Mouse (Mus musculus): ENCODE results near the gene Cd48. TPM values are rescaled to one million over a fixed set of nuclear protein-coding genes. Genes with fewer than 3 reads are reported as not detected.
"Not testable (repeated sequence)": the region's sequence is repeated elsewhere in the genome, so short reads cannot be mapped to it uniquely, and the experiment has no call there.

Gene Cd48
- 1 to 10 TPM in 1 of 2 experiments, under 1 TPM in 1; 0.75 to 1.1 TPM for total RNA-seq (2021)
- long read RNA-seq, experiment 1, partial matches to known transcripts, result 0 of 1 reads
- long read RNA-seq, experiment 1, other reads (novel, unspliced or antisense), result 0 of 1 reads
- long read RNA-seq, experiment 2, partial matches to known transcripts, result 1 of 1 reads
- long read RNA-seq, experiment 2, other reads (novel, unspliced or antisense), result 0 of 1 reads

DNA sequence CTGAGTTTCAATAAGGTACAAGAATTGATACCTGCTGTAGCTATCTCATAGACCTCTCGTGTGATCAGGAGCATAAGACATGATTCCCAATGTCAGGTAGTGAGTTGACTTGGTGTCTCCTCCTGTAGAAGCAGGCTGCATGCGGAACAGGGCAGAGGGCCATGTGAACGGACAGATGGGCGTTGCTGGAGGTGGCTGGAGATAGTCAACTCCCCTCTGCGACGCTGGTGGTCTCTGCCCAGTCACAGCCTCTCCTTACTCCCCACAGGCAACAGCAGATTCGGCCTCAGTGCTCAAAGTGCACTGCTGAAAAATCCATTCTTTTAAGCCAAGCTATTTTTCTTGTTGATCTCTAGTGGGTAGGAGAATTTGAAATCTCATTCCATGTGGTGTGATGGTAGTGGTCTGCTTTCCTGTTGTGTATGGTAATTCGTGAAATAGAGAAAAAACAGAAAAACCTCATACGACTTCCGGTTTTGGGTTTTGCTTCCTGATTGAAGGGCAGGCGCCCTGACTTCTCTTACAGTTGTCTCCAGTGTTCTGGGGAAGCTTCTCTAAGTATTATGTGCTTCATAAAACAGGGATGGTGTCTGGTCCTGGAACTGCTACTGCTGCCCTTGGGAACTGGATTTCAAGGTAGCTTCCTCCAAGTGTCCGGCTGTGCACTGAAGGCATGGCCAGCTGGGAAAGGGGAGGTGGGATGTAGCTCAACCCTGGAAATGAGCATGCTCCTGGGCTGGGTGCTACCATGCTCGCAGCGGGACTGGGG is at the start of gene Cd48:
Cd48 (plus strand) TSS at position 479 of the 769 bp plus-strand sequence.
- DNase-seq, result no peak

DNA sequence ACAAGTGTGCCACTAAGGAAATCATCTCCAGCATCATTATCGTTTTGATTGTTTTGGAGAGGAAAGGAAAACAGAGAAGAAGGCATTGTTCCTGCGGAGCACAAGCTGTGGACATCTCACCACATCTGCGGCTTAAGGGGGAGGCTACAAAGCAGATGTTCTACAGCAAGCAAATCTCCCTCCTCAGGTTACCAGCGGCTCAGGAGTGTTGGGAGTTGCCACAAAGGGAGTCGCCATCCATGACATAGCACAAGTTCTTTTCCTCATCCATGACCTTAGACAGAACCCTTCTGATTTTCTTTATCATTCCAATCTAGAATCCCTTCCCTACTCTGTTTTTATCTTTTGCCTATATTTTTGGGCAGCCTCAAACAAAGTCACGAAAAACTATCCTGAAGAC is 46.1 kb upstream of the Cd48 start:
- DNase-seq, result no peak
- intact Hi-C loops (cut with DNase I; ENCODE audit: low total_unique reads), result no loop called here

More for the DNA sequence above, at the start of gene Cd48:
- intact Hi-C loops (cut with DNase I; ENCODE audit: low total_unique reads), result no loop called here

DNA sequence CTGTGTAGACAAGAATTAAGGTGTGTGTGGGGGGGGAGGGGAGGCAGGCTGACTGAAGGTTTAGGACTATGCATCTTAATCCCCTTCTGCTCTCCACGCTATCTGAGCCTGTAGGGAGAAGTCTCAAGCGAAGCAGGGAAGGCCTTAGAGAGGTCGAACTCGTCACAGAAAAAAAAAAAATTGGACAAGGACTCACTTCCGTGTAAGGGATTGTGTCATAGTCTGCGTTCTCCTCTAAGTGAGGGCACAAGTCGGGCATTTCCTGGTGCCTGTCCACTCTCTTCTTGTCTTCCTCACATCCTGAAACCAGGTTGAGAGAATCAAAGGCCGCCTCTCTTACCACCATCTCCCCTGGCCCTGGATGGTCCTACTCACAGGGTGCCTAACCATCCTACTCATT is 44.7 kb upstream of the Cd48 start:
- no peak for DNase-seq
- intact Hi-C loops (cut with DNase I; ENCODE audit: low total_unique reads), result no loop called here

DNA sequence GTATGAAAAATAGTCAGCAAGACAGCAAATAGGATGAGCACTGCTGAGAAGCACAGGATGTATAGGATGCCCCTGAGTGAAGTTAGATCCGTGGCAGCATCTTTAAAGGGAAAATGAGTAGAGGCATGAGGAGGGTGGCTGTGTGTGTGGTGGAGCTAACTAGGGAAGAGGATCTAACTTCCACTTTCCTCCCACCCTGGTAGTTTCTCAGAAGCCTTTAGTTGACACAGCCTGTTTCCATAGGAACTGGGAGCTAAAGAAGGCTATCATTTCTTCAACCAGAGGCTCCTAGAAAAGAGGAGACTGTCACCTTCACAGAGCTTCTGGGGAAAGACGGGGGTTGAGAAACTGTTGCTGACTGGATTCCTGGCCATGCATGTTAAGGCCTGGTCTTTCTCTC is 43.1 kb upstream of the Cd48 start:
- intact Hi-C loops (cut with DNase I; ENCODE audit: low total_unique reads), result no loop called here
- DNase-seq, result no peak

DNA sequence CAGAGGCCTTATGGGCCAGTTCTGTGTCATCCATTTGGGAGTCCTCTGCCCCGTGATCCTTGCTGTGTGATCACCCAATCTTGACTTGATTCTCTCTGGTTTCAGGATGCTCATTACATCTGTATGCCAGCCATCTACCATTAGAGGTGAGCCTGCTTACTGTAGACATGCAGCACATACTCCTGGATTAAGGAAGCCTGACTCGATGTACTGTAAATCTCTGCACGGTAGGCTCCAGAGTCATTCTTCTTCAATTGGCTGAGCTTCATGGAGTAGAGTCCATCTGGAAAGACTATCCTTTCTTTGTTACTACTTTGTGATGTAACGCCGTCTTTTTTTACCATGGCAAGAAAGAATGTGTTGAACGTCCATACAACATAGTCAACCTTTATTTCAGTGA is 41.0 kb upstream of the Cd48 start:
- intact Hi-C loops (cut with DNase I; ENCODE audit: low total_unique reads), result no loop called here
- no peak for DNase-seq

DNA sequence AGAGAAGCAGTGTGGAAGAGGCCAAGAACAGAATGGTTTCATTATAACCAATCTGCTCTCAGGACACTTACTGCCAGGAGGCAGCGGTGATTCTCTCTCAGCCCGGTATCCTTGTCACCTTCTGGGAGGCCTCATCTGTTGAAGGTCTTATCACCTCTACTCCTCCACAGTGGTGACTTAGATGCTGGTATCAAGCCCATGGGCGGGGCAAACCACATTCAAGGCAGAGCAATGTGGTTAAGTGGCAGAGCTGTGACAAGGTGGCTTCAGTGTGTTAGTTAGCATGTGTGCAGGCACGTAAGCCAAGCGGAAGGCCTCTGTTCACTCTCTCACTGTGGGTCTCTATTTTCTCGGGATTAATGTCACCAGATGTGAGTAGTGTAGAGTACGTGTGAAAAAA is 38.2 kb upstream of the Cd48 start:
- DNase-seq, result no peak
- intact Hi-C loops (cut with DNase I; ENCODE audit: low total_unique reads), result no loop called here

DNA sequence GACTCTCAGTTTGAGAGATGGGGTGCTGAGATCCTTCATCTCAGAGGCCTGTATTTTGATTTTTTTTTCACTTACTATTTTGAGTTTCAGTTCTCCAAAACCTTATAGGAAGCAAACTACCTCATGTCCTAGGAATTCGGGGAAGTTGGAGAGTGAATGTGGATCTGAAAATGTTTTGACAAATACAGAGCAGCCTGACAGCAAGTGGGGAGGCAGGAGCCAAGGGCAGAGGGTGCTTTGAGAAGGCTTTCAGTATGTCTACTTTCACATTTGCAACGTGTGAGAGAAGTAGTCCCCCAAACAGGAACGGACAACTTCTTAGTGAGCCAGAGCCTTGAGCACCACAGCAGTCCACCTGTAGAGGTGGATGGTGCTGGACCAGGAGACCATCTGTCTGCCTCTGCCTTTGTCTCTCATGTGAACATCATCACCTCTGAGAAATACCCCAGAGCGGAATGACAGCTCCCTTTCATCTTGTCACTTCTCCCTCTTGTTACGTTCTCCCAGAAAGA is 35.3 kb upstream of the Cd48 start:
- no peak for DNase-seq
- intact Hi-C loops (cut with DNase I; ENCODE audit: low total_unique reads), result no loop called here

DNA sequence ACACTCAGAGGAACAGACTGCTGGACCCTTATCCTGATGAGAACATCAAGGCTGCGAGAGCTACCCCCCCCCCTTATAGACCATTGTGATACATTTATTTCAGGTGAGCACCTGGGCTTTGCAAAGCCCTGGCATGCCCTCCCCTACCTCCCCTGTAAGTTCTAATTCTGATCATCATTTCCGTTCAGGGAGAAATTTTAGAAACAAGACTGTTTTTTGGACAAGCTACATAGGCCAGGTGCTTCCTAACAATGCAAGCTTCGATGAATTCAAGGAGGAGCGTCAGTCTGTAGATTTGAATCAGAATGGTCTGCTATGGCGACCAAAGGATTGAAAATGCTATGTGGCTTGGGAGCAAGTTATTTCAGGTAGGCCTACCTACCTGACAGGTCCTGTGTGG is 34.1 kb upstream of the Cd48 start:
- DNase-seq, result no peak
- intact Hi-C loops (cut with DNase I; ENCODE audit: low total_unique reads), result no loop called here

DNA sequence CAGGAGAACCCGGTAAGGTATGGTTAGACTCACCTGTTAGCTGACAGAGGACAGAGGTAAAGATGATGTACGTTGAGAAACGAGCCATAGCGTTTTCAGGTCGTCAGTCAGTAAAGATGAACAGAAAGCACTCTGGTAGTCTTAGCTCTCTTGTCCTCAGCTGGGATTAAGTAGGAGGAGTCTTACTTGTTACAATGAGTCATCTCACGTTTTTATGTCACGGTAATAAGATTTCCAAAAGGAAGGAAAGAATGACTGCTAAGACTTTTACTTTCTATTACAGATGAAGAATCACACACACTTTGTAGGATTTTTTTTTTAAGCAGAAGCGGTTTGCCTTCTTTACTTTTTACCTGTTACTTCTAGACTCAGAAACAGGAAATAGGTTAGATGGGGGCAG is 33.0 kb upstream of the Cd48 start:
- intact Hi-C loops (cut with DNase I; ENCODE audit: low total_unique reads), result no loop called here
- DNase-seq, result no peak

DNA sequence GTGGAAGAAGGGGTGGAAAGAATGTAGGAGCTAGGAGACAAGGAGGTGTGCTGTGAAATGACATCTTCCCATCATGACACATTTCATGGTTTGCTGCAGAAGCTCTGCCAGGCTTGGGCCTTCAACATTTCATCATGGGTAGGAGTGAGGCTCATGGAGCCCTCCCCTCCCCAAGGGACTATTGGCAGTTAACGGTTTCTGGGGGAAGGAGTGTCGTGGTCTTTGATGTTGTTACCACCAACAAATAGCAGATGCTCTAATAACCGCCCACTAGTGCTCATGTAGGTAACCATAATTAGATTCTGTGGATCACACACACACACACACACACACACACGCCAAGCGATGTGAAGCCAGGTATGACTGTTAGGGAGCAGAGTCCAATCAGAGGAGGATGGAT is 29.1 kb upstream of the Cd48 start, which contains the start of gene Slamf7:
Slamf7 (minus strand) TSS at position 302 of the 400 bp plus-strand sequence.
- intact Hi-C loops (cut with DNase I; ENCODE audit: low total_unique reads), result no loop called here
- no peak for DNase-seq

DNA sequence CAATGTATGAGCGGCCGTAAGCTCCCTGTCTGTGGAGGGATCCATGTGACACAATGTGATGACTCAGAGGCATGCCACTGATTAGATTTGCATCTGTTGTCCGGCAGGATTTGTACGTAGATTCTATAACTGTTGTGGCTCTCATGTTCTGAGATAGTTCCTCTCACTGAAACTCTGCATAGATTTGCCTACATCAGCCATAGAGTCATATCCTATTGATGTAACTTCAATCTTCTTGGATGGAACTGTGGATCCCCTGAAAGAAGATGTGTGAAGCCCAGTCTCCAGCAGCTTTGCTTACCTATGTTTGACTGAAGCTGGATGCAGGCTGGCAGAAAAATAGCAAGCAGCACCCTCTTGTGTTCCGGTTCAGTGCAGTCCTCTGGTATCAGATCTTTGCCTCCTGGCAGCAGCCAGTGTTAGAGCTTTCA is 23.2 kb upstream of the Cd48 start:
- intact Hi-C loops (cut with DNase I; ENCODE audit: low total_unique reads), result no loop called here
- DNase-seq, result no peak

DNA sequence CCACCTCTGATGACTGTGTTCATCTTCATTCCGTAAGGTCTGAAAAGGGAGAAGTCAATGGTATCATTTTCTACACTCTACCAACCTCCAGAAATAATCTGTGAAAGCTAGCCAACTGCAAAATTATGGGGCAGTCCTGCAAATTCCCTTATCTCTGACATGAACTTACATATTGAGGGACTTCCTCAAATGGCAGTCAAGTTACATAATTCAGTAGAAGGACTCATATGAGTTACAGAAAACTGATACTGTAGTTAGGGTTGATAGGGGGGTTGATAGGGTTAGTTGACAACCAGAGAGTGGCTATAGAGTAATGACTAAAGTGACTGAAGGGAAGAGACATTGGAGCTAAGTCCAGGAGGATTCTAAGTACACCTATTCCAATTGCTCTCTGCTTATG is 21.4 kb upstream of the Cd48 start:
- intact Hi-C loops (cut with DNase I; ENCODE audit: low total_unique reads), result no loop called here
- DNase-seq, result no peak

DNA sequence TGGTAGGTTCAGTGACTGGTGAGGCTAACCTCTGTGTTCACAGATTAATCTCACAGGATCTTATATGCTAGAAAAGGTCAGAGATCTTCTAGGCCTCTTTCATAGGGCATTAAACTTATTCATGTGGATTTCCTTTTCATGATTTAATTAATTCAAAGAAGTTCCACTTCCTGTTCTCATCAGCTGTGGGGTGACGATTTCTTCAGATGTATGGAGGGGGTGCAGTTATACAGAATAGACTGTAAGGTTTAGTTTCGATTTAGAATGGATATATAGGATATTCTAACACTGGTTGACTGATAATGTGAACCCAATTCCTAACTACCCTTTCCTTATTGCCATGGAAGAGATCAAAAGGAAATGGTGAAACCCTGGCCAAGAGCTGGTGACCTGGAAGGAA is 20.3 kb upstream of the Cd48 start:
- no peak for DNase-seq
- intact Hi-C loops (cut with DNase I; ENCODE audit: low total_unique reads), result no loop called here

DNA sequence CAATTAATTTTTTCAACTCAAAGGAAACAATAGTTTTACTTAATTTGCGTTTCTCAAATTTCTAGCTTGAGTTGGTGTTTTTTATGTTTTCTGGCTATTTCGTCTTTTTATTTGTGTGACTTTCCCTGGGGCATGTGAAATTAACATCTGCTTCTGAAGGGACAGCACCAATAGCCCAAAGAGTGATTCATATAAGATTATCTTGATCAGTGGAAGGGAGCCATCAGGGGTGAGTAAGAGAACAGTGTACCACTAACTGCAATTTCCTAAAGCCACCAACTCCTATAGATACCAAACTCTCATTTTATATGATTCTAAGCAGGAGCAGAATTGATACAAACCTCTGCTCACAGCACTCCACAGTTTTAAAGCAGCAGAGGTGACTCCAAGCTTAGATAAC is 18.1 kb upstream of the Cd48 start:
- intact Hi-C loops (cut with DNase I; ENCODE audit: low total_unique reads), result no loop called here
- no peak for DNase-seq

DNA sequence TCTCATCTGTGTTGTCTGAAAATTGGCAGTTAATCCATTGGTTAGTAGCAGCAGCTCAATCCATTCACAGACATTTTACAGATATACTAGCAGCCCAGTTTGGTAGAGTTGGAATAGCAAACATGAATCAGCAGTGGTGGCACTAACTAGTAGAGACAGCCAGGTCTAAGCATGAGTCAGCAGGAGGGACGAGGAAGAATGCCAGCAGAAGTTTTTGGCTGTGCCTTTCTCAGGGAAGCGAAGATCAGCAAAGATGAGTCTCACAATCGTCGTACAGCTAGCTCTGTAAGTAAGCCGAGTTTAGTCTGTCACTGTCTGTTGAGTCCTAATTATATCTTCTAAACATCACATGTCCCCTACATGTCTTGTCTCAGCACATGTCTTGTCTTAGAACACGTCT is 15.5 kb upstream of the Cd48 start:
- intact Hi-C loops (cut with DNase I; ENCODE audit: low total_unique reads), result no loop called here
- DNase-seq, result no peak

DNA sequence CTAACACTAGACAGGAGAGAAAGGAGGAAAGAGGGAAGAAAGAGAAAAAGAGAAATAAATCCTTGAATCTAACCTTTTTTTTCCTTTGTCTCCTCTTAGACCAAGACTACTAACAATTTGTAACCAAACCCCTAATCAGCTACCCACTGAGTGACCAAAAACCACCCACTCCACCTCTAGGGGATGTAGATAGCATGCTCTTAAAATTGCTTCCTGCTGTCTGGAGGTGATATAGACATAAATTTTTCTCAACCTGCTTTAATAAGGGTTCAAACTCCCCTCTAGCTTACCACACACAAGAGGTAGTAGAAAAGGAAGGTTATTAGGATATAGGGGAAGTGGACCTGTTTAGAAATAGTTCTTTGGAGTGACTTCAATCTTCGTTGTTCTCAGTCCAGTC is 14.6 kb upstream of the Cd48 start:
- intact Hi-C loops (cut with DNase I; ENCODE audit: low total_unique reads), result no loop called here
- DNase-seq, result no peak

DNA sequence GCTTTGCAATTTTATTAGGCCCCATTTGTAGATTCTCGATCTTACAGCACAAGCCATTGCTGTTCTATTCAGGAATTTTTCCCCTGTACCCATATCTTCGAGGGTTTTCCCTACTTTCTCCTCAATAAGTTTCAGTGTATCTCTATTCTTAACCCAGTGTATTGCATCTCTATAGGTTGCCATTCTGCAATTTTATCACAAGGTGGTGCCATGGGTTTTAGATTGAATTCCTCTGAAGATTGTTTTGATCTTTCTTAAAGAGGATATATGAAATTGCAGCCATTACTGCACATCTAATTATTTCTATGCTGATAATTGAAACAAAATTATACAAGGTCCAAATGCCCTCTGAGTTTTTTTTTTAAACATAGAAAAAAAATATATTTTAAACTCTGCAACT is 9.4 kb upstream of the Cd48 start:
- DNase-seq; intact Hi-C loops (cut with DNase I; ENCODE audit: low total_unique reads): not testable (repeated sequence)

DNA sequence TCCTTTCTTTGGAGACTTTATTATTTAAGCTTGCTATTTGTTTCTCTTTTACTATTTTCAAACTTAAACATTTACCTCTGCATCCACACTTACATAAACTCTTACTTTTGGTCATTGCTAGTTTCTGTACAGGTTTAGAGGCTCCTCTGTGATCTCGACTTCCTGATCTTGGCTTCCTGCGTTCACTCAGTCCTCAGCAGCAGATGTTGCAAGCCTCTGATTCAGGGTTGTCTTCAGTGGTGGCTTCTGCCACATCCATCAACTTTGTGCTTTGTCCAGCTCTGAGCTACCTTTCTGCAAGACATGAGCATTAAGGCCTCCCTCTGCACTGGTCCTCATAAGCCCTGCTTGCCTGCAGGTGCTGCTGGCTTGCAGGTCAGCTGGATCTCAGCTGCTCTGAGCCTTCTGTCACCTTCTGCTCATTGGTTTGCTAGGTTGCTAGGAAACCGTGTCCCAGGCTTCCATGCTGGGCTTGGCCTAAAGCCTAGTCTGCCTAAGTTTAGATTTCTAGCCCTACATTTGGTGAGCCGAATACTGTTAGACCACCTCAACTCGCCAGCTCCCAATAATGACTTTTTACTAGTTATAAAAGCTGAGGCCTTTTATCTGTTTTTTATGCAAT is 8.8 kb upstream of the Cd48 start:
- intact Hi-C loops (cut with DNase I; ENCODE audit: low total_unique reads), result no loop called here
- DNase-seq, result no peak

DNA sequence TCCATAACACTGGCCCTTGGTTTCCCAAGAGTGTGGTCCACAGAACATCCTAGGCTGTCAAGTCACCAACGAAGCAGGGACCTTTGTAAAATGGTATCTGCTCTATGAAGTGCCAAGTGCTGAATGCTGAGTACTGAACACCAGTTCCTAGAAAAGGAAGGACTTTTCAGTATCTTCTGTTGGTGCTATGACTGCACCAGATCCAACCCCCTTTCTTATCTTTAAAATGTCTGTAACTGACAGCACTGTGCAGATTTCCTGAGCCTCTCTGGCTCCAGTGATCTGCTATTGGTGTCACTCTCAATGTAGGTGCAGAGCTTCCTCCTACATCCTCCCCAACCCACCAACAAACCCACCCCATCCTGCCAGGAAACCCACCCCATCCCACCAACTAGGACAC is 7.3 kb upstream of the Cd48 start:
- intact Hi-C loops (cut with DNase I; ENCODE audit: low total_unique reads), result no loop called here
- no peak for DNase-seq

DNA sequence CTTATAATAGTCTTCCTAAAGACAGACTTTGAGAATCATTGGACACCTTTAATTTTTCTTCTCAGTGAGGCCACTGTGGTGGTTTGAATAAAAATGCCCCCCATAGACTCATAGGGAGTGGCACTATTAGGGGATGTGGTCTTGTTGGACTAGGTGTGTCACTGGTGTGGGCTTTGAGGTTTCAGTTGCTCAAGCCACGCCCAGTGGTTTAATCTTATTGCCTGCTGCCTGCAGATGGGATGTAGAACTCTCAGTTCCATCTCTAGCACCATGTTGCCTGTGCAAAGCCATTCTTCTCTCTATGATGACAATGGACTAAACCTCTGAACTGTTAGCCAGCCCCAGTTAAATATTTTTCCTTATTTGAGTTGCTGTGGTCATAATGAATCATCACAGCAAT is 4.1 kb upstream of the Cd48 start:
- DNase-seq, result no peak
- intact Hi-C loops (cut with DNase I; ENCODE audit: low total_unique reads), result no loop called here

DNA sequence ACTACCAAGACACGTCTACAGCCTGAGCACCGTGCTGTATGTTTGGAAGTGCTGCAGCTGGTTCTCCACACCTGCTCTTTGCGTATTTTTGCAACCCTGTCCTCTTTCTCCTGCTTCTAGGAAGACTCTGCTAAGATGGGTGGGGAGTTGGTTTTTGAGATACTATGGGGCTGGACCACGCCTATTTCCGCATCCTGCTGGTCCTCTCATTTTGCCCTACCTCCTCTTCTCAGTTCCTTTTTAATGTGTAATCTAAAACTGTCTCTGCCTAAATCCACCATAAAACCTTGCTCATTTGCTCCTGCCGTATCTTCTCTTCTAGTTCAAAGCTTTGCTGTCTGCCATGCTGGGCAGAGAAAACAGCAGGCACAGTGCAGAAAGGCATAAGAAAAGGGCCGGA is 800 bp upstream of the Cd48 start:
- intact Hi-C loops (cut with DNase I; ENCODE audit: low total_unique reads), result no loop called here
- no peak for DNase-seq
